Mouse (Mus musculus) MEL (cell line): ENCODE data around the gene Zfp536. TPM values are rescaled to one million over a fixed set of nuclear protein-coding genes. Genes with fewer than 3 reads are reported as not detected.

ENCODE experiments used
- DNase-seq: peaks from one replicate; pipeline ENCODE4 v3.0.0; 2011; ENCODE audit warnings: low read depth, low spot score
- H3K27ac ChIP-seq: 2 replicates; pipeline ENCODE4 v1.5.1; 2012; ENCODE audit warnings: low read depth, mild to moderate bottlenecking, control low read depth, low read length, moderate library complexity; ENCODE audit not compliant: control insufficient read depth
- H3K27me3 ChIP-seq, 2 experiments: fragments of 150-350 bp in 1 of 2; sonication (generic) in 1 of 2; 2 replicates each; pipeline ENCODE4 v1.6.1; 2012; ENCODE audit warnings: low read length in 2 of 2, mild to moderate bottlenecking in 2 of 2, improper control_type of control experiment in 1 of 2, moderate library complexity in 1 of 2; ENCODE audit not compliant: insufficient read depth in 2 of 2, control insufficient read depth in 1 of 2
- H3K36me3 ChIP-seq, 2 experiments: 2 replicates each; pipeline ENCODE4 v1.6.1; 2012 to 2014; ENCODE audit warnings: low read length in 2 of 2, improper control_type of control experiment in 1 of 2, inconsistent platforms in 1 of 2, mild to moderate bottlenecking in 1 of 2; ENCODE audit not compliant: insufficient read depth in 2 of 2, control insufficient read depth in 1 of 2
- H3K4me1 ChIP-seq, 2 experiments: fragments of 150-350 bp in 1 of 2; sonication (generic) in 1 of 2; 2 replicates each; pipeline ENCODE4 v1.6.1; 2012; ENCODE audit warnings: low read length in 2 of 2, improper control_type of control experiment in 1 of 2, mild to moderate bottlenecking in 1 of 2; ENCODE audit not compliant: insufficient read depth in 2 of 2, control insufficient read depth in 1 of 2
- H3K4me3 ChIP-seq, 2 experiments: fragments of 150-350 bp in 1 of 2; sonication (generic) in 1 of 2; 2 replicates each; pipeline ENCODE4 v1.5.1; 2012; ENCODE audit warnings: low read depth in 2 of 2, low read length in 2 of 2, mild to moderate bottlenecking in 2 of 2, moderate library complexity in 2 of 2, control low read depth in 1 of 2, improper control_type of control experiment in 1 of 2; ENCODE audit not compliant: control insufficient read depth in 1 of 2, insufficient read depth in 1 of 2
- H3K79me2 ChIP-seq: 2 replicates; pipeline ENCODE4 v1.6.1; 2012; ENCODE audit warnings: mild to moderate bottlenecking, low read length, moderate library complexity; ENCODE audit not compliant: control insufficient read depth, poor library complexity, insufficient read depth
- H3K9ac ChIP-seq: 2 replicates; pipeline ENCODE4 v1.6.1; 2012; ENCODE audit warnings: low read depth, mild to moderate bottlenecking, control low read depth, low read length, moderate library complexity; ENCODE audit not compliant: control insufficient read depth, poor library complexity, severe bottlenecking
- H3K9me3 ChIP-seq: fragments of 150-350 bp; sonication (generic); replicated peaks from 2 replicates; pipeline ENCODE4 v1.6.1; 2012; ENCODE audit warnings: mild to moderate bottlenecking, low read length, improper control_type of control experiment, moderate library complexity; ENCODE audit not compliant: insufficient read depth
- BHLHE40 ChIP-seq: IDR thresholded peaks from 2 replicates; pipeline ENCODE4 v1.6.1; 2012; ENCODE audit warnings: low read depth, mild to moderate bottlenecking, inconsistent platforms, low read length, improper control_type of control experiment, borderline replicate concordance
- CHD1 ChIP-seq: IDR thresholded peaks from 2 replicates; pipeline ENCODE4 v1.6.1; 2012; ENCODE audit warnings: low read depth, mild to moderate bottlenecking, inconsistent platforms, low read length, improper control_type of control experiment
- E2F4 ChIP-seq: IDR thresholded peaks from 2 replicates; pipeline ENCODE4 v1.6.1; 2011; ENCODE audit warnings: low read depth, low read length, improper control_type of control experiment, borderline replicate concordance
- ETS1 ChIP-seq: IDR thresholded peaks from 2 replicates; pipeline ENCODE4 v1.6.1; 2012; ENCODE audit warnings: low read depth, mild to moderate bottlenecking, inconsistent platforms, low read length, improper control_type of control experiment, moderate library complexity
- GABPA ChIP-seq: IDR thresholded peaks from 2 replicates; pipeline ENCODE4 v1.6.1; 2012; ENCODE audit warnings: low read depth, mild to moderate bottlenecking, inconsistent platforms, low read length, improper control_type of control experiment, moderate library complexity
- HCFC1 ChIP-seq: IDR thresholded peaks from 2 replicates; pipeline ENCODE4 v1.6.1; 2012; ENCODE audit warnings: low read depth, mild to moderate bottlenecking, inconsistent platforms, low read length, improper control_type of control experiment, moderate library complexity
- JUND ChIP-seq: IDR thresholded peaks from 2 replicates; pipeline ENCODE4 v1.6.1; 2011; ENCODE audit warnings: low read depth, mild to moderate bottlenecking, improper control_type of control experiment, low read length
- KAT2A ChIP-seq: conservative IDR thresholded peaks from 2 replicates; pipeline ENCODE4 v1.6.1; 2012; ENCODE audit warnings: low read depth, low read length, improper control_type of control experiment, inconsistent platforms
- MAZ ChIP-seq: IDR thresholded peaks from 2 replicates; pipeline ENCODE4 v1.6.1; 2012; ENCODE audit warnings: low read depth, mild to moderate bottlenecking, inconsistent platforms, low read length, improper control_type of control experiment
- MEF2A ChIP-seq: IDR thresholded peaks from 2 replicates; pipeline ENCODE4 v1.6.1; 2014; ENCODE audit warnings: low read depth, mild to moderate bottlenecking, inconsistent platforms, low read length, improper control_type of control experiment; ENCODE audit not compliant: poor library complexity, insufficient replicate concordance, severe bottlenecking; ENCODE audit errors: extremely low read depth
- MYB ChIP-seq: IDR thresholded peaks from 2 replicates; pipeline ENCODE4 v1.6.1; 2011; ENCODE audit warnings: mild to moderate bottlenecking, low read depth, low read length, improper control_type of control experiment
- NRF1 ChIP-seq: IDR thresholded peaks from 2 replicates; pipeline ENCODE4 v1.6.1; 2014; ENCODE audit warnings: low read depth, mild to moderate bottlenecking, inconsistent platforms, low read length, improper control_type of control experiment, moderate library complexity; ENCODE audit not compliant: poor library complexity, insufficient read depth, severe bottlenecking
- POLR2AphosphoS2 ChIP-seq: IDR thresholded peaks from 2 replicates; pipeline ENCODE4 v1.6.1; 2011; ENCODE audit warnings: low read length, improper control_type of control experiment
- RCOR1 ChIP-seq: IDR thresholded peaks from 2 replicates; pipeline ENCODE4 v1.6.1; 2012; ENCODE audit warnings: low read depth, mild to moderate bottlenecking, inconsistent platforms, low read length, improper control_type of control experiment
- SIN3A ChIP-seq: IDR thresholded peaks from 2 replicates; pipeline ENCODE4 v1.6.1; 2012; ENCODE audit warnings: low read length, improper control_type of control experiment, inconsistent platforms
- ZMIZ1 ChIP-seq: IDR thresholded peaks from 2 replicates; pipeline ENCODE4 v1.6.1; 2012; ENCODE audit warnings: low read depth, mild to moderate bottlenecking, inconsistent platforms, low read length, improper control_type of control experiment, moderate library complexity
- ZNF384 ChIP-seq: IDR thresholded peaks from 2 replicates; pipeline ENCODE4 v1.6.1; 2012; ENCODE audit warnings: low read depth, mild to moderate bottlenecking, inconsistent platforms, low read length, improper control_type of control experiment
- polyA plus RNA-seq, 2 experiments: library from polyadenylated mRNA; stranded (reverse) in 1 of 2; unstranded in 1 of 2; fragments of >175 nt in 1 of 2; fragments of >200 nt in 1 of 2; gene quantifications; 2 replicates each; pipeline versions ENCODE4 v1.2.1 to v1.2.4; 2012; ENCODE audit warnings: low replicate concordance in 2 of 2, low read depth in 1 of 2; ENCODE audit not compliant: insufficient read length in 2 of 2, insufficient read depth in 1 of 2, missing spikeins in 1 of 2
- total RNA-seq: library from RNA; depleted of rRNA; stranded (reverse); fragments of 300-350 nt; gene quantifications from 2 replicates; pipeline ENCODE4 v1.2.3, GENCODE M21; 2012

Zfp536 gene
- total and polyA plus RNA-seq, 3 experiments, result not detected

DNA sequence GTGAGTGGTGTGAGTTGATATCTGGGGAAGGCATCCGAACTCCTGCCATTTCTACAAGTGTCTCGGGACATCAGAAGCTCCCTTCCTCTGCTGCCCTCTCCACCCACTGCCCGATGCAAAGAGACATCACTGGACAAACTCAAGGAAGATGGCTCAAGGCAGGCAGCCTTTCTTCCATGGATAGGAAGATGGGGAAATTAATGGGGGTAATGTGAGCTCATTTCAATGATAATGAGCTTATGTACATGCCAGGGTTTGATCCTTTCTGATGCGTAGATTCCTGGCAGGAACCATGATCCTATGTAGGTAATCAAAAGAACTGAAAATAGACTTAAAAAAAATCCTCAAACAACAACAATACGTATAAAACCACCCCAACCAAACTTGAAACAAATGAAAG is 296.1 kb downstream of the Zfp536 start:
- DNase-seq, result no peak
- H3K27me3 ChIP-seq, result no peaks in the 10 kb centered on the region
- H3K4me1 ChIP-seq, result no peaks in the 10 kb centered on the region
- H3K79me2 ChIP-seq, result no peaks in the 10 kb centered on the region
- no peaks in the 10 kb centered on the region for H3K9me3 ChIP-seq
- no peak overlapping the region for H3K27ac ChIP-seq
- H3K9ac ChIP-seq, result no peak overlapping the region
- H3K36me3 ChIP-seq, result no peaks in the 10 kb centered on the region
- H3K4me3 ChIP-seq, result no peak overlapping the region
- no peak for TF ChIP-seq ZNF384
- no peak for TF ChIP-seq ZMIZ1
- TF ChIP-seq NRF1, result no peak

DNA sequence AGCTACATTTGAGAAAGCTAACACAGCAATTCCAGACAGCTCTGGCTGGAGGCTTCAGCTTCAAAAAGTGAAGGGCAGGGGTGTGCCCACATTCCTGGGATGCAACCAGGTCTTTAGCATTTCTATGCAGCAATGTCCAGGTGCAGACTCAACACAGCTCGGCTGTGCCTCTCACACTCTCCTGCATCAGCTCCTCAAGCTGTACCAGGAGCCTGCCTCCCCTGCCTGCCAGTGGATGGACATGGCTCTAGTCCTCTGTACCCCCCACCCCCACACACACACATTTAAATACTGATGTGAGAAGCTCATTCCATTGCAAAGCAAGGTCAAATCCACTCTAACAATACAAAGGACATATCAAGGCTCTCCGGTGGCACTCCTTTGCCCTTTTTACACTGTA is 298.0 kb downstream of the Zfp536 start:
- no peak for TF ChIP-seq HCFC1
- TF ChIP-seq CHD1, result no peak
- no peak for TF ChIP-seq NRF1
- TF ChIP-seq MYB, result no peak
- no peak for TF ChIP-seq MEF2A
- no peak for TF ChIP-seq GABPA
- TF ChIP-seq KAT2A, result no peak
- no peak for TF ChIP-seq BHLHE40
- no peak for TF ChIP-seq JUND
- TF ChIP-seq E2F4, result no peak
- no peak for TF ChIP-seq SIN3A
- TF ChIP-seq MAZ, result no peak
- TF ChIP-seq POLR2AphosphoS2, result no peak
- no peak for TF ChIP-seq RCOR1
- no peak for TF ChIP-seq ETS1
- TF ChIP-seq ZMIZ1, result no peak
- H3K4me1 ChIP-seq, result no peaks in the 10 kb centered on the region

More for the DNA sequence above, 298.0 kb downstream of the Zfp536 start:
- Histone ChIP-seq H3K4me3 (no peak overlapping the region), H3K27ac (no peak overlapping the region), H3K9ac (no peak overlapping the region), H3K79me2 (no peaks in the 10 kb centered on the region), H3K36me3 (no peaks in the 10 kb centered on the region), H3K27me3 (no peaks in the 10 kb centered on the region), H3K9me3 (no peaks in the 10 kb centered on the region)
- DNase-seq, result no peak
